Mouse (Mus musculus) monocyte, adult 2 months (primary cell): ENCODE data around the gene Morc3.

Experiments
- DNase-seq, 2 experiments: peaks; one replicate each; pipeline ENCODE4 v3.0.0; 2022; ENCODE audit warnings: low spot score in 2 of 2, low read depth in 1 of 2

Morc3 gene

GRCm38 (mm10) chr16:93917712-93918678, 86.1 kb downstream of the Morc3 start:
- peak; percentile 45 to 69 for DNase-seq

- no peak for DNase-seq
Measured at GRCm38 (mm10) chr16:93918679-93919060, 86.7 kb downstream of the Morc3 start.

GRCm38 (mm10) chr16:93919189-93919588, 87.3 kb downstream of the Morc3 start:
- DNase-seq = no peak

- no peak for DNase-seq
Measured at GRCm38 (mm10) chr16:93920673-93921072, 88.8 kb downstream of the Morc3 start.

- DNase-seq = no peak
Measured at GRCm38 (mm10) chr16:93922835-93923389, 91.0 kb downstream of the Morc3 start.

GRCm38 (mm10) chr16:93923788-93924187, 91.9 kb downstream of the Morc3 start:
- no peak for DNase-seq
